Mouse (Mus musculus) lung, postnatal 0 days (tissue): ENCODE data around the gene Gpr75.

ENCODE experiments used
- CTCF ChIP-seq: IDR thresholded peaks from 2 replicates; pipeline ENCODE4 v1.5.1; 2016; ENCODE audit warnings: antibody characterized with exemption, mild to moderate bottlenecking
- EP300 ChIP-seq: IDR thresholded peaks from 2 replicates; pipeline ENCODE4 v1.6.1; 2016; ENCODE audit warnings: antibody characterized with exemption, mild to moderate bottlenecking, control low read depth

GRCm38 (mm10) chr11:30899312-30899711, 14.2 kb downstream of the Gpr75 start:
- TF ChIP-seq EP300 (no peak), CTCF (no peak)
